Mouse (Mus musculus): ENCODE data around the gene Ddr2. TPM values are rescaled to one million over a fixed set of nuclear protein-coding genes. Genes with fewer than 3 reads are reported as not detected.

Ddr2 gene
- polyA plus RNA-seq, 1 experiment from 2014 or later: 7.9 TPM

- Histone ChIP-seq H3K4me1 (ENCODE audit: control insufficient read depth, insufficient read depth, low read length) (no peaks in the 10 kb centered on the region), H3K4me3 (ENCODE audit: low read depth, low read length) (no peak overlapping the region), H3K27ac (ENCODE audit: low read length) (no peak overlapping the region), H3K4me2 (ENCODE audit: low read length) (no peak overlapping the region), H3K36me3 (ENCODE audit: control insufficient read depth, insufficient read depth, low read length) (no peaks in the 10 kb centered on the region), H3K9me3 (replicated peaks; ENCODE audit: control insufficient read depth, low read length, poor library complexity, severe bottlenecking) (no peaks in the 10 kb centered on the region), H3K27me3 (ENCODE audit: control insufficient read depth, insufficient read depth, low read depth, low read length) (no peaks in the 10 kb centered on the region), H3K9ac (ENCODE audit: low read depth, low read length) (no peak overlapping the region)
- 58% methylated on average over 6 of the region's 6 CpGs for WGBS
- no peak for ATAC-seq
Measured at GRCm38 (mm10) chr1:170056214-170056613, 54.3 kb downstream of the Ddr2 start.

GRCm38 (mm10) chr1:170052469-170053065 is 58.0 kb downstream of the Ddr2 start:
- ATAC-seq: no peak

GRCm38 (mm10) chr1:170051631-170052177 is 58.9 kb downstream of the Ddr2 start:
- ATAC-seq: no peak
- Histone ChIP-seq H3K4me3 (ENCODE audit: low read depth, low read length) (no peak overlapping the region), H3K9me3 (replicated peaks; ENCODE audit: control insufficient read depth, low read length, poor library complexity, severe bottlenecking) (no peaks in the 10 kb centered on the region), H3K9ac (ENCODE audit: low read depth, low read length) (no peak overlapping the region), H3K36me3 (ENCODE audit: control insufficient read depth, insufficient read depth, low read length) (no peaks in the 10 kb centered on the region), H3K27ac (ENCODE audit: low read length) (no peak overlapping the region), H3K4me2 (ENCODE audit: low read length) (no peak overlapping the region), H3K4me1 (ENCODE audit: control insufficient read depth, insufficient read depth, low read length) (no peaks in the 10 kb centered on the region), H3K27me3 (ENCODE audit: control insufficient read depth, insufficient read depth, low read depth, low read length) (no peaks in the 10 kb centered on the region)
- 42% methylated on average over 5 of the region's 5 CpGs for WGBS

More at GRCm38 (mm10) chr1:170052469-170053065, 58.0 kb downstream of the Ddr2 start:
- WGBS: 83% methylated on average over 1 of the region's 1 CpGs
- no peaks in the 10 kb centered on the region for H3K27me3 ChIP-seq (ENCODE audit: control insufficient read depth, insufficient read depth, low read depth, low read length)
- no peak overlapping the region for H3K9ac ChIP-seq (ENCODE audit: low read depth, low read length)
- no peaks in the 10 kb centered on the region for H3K36me3 ChIP-seq (ENCODE audit: control insufficient read depth, insufficient read depth, low read length)
- no peak overlapping the region for H3K4me2 ChIP-seq (ENCODE audit: low read length)
- no peaks in the 10 kb centered on the region for H3K4me1 ChIP-seq (ENCODE audit: control insufficient read depth, insufficient read depth, low read length)
- no peak overlapping the region for H3K4me3 ChIP-seq (ENCODE audit: low read depth, low read length)
- no peak overlapping the region for H3K27ac ChIP-seq (ENCODE audit: low read length)
- no peaks in the 10 kb centered on the region for H3K9me3 ChIP-seq (replicated peaks; ENCODE audit: control insufficient read depth, low read length, poor library complexity, severe bottlenecking)

GRCm38 (mm10) chr1:170048434-170048833 is 62.1 kb downstream of the Ddr2 start:
- H3K9me3 ChIP-seq (replicated peaks; ENCODE audit: control insufficient read depth, low read length, poor library complexity, severe bottlenecking): no peaks in the 10 kb centered on the region
- no peak overlapping the region for H3K4me3 ChIP-seq (ENCODE audit: low read depth, low read length)
- no peak for ATAC-seq
- WGBS: 80% methylated on average over 4 of the region's 4 CpGs
- no peaks in the 10 kb centered on the region for H3K27me3 ChIP-seq (ENCODE audit: control insufficient read depth, insufficient read depth, low read depth, low read length)
- H3K36me3 ChIP-seq (ENCODE audit: control insufficient read depth, insufficient read depth, low read length): no peaks in the 10 kb centered on the region
- no peak overlapping the region for H3K27ac ChIP-seq (ENCODE audit: low read length)
- no peak overlapping the region for H3K9ac ChIP-seq (ENCODE audit: low read depth, low read length)
- H3K4me2 ChIP-seq (ENCODE audit: low read length): no peak overlapping the region
- H3K4me1 ChIP-seq (ENCODE audit: control insufficient read depth, insufficient read depth, low read length): no peaks in the 10 kb centered on the region

GRCm38 (mm10) chr1:170044726-170045471 is 65.7 kb downstream of the Ddr2 start:
- H3K4me3 ChIP-seq (ENCODE audit: low read depth, low read length): no peak overlapping the region
- no peaks in the 10 kb centered on the region for H3K9me3 ChIP-seq (replicated peaks; ENCODE audit: control insufficient read depth, low read length, poor library complexity, severe bottlenecking)
- no peak overlapping the region for H3K4me2 ChIP-seq (ENCODE audit: low read length)
- no peaks in the 10 kb centered on the region for H3K4me1 ChIP-seq (ENCODE audit: control insufficient read depth, insufficient read depth, low read length)
- no peak for ATAC-seq
- H3K36me3 ChIP-seq (ENCODE audit: control insufficient read depth, insufficient read depth, low read length): no peaks in the 10 kb centered on the region
- H3K9ac ChIP-seq (ENCODE audit: low read depth, low read length): no peak overlapping the region
- H3K27me3 ChIP-seq (ENCODE audit: control insufficient read depth, insufficient read depth, low read depth, low read length): no peaks in the 10 kb centered on the region
- WGBS: 71% methylated on average over 9 of the region's 9 CpGs
- H3K27ac ChIP-seq (ENCODE audit: low read length): no peak overlapping the region

- H3K9me3 ChIP-seq (replicated peaks; ENCODE audit: control insufficient read depth, low read length, poor library complexity, severe bottlenecking): no peaks in the 10 kb centered on the region
- H3K4me3 ChIP-seq (ENCODE audit: low read depth, low read length): no peak overlapping the region
- no peak for ATAC-seq
- H3K27me3 ChIP-seq (ENCODE audit: control insufficient read depth, insufficient read depth, low read depth, low read length): no peaks in the 10 kb centered on the region
- H3K4me2 ChIP-seq (ENCODE audit: low read length): no peak overlapping the region
- no peaks in the 10 kb centered on the region for H3K36me3 ChIP-seq (ENCODE audit: control insufficient read depth, insufficient read depth, low read length)
- no peak overlapping the region for H3K9ac ChIP-seq (ENCODE audit: low read depth, low read length)
- H3K4me1 ChIP-seq (ENCODE audit: control insufficient read depth, insufficient read depth, low read length): no peaks in the 10 kb centered on the region
- no peak overlapping the region for H3K27ac ChIP-seq (ENCODE audit: low read length)
Measured at GRCm38 (mm10) chr1:170043753-170044152, 66.8 kb downstream of the Ddr2 start.

- Histone ChIP-seq H3K4me2 (ENCODE audit: low read length) (no peak overlapping the region), H3K9ac (ENCODE audit: low read depth, low read length) (no peak overlapping the region), H3K36me3 (ENCODE audit: control insufficient read depth, insufficient read depth, low read length) (no peaks in the 10 kb centered on the region), H3K9me3 (replicated peaks; ENCODE audit: control insufficient read depth, low read length, poor library complexity, severe bottlenecking) (no peaks in the 10 kb centered on the region), H3K4me3 (ENCODE audit: low read depth, low read length) (no peak overlapping the region), H3K27me3 (ENCODE audit: control insufficient read depth, insufficient read depth, low read depth, low read length) (no peaks in the 10 kb centered on the region), H3K4me1 (ENCODE audit: control insufficient read depth, insufficient read depth, low read length) (no peaks in the 10 kb centered on the region), H3K27ac (ENCODE audit: low read length) (no peak overlapping the region)
- no peak for ATAC-seq
- WGBS: 94% methylated on average over 5 of the region's 5 CpGs
Measured at GRCm38 (mm10) chr1:170042996-170043395, 67.6 kb downstream of the Ddr2 start.

- ATAC-seq: no peak
- WGBS: 72% methylated on average over 4 of the region's 4 CpGs
Measured at GRCm38 (mm10) chr1:170039402-170039801, 71.2 kb downstream of the Ddr2 start.

GRCm38 (mm10) chr1:170035575-170035974 is 75.0 kb downstream of the Ddr2 start:
- H3K27ac ChIP-seq (ENCODE audit: low read length): no peak overlapping the region
- no peaks in the 10 kb centered on the region for H3K36me3 ChIP-seq (ENCODE audit: control insufficient read depth, insufficient read depth, low read length)
- no peak overlapping the region for H3K4me2 ChIP-seq (ENCODE audit: low read length)
- H3K9ac ChIP-seq (ENCODE audit: low read depth, low read length): no peak overlapping the region
- H3K27me3 ChIP-seq (ENCODE audit: control insufficient read depth, insufficient read depth, low read depth, low read length): no peaks in the 10 kb centered on the region
- no peak overlapping the region for H3K4me3 ChIP-seq (ENCODE audit: low read depth, low read length)
- 90% methylated on average over 3 of the region's 3 CpGs for WGBS
- no peak for ATAC-seq
- no peaks in the 10 kb centered on the region for H3K9me3 ChIP-seq (replicated peaks; ENCODE audit: control insufficient read depth, low read length, poor library complexity, severe bottlenecking)
- H3K4me1 ChIP-seq (ENCODE audit: control insufficient read depth, insufficient read depth, low read length): no peaks in the 10 kb centered on the region

More at GRCm38 (mm10) chr1:170039402-170039801, 71.2 kb downstream of the Ddr2 start:
- Histone ChIP-seq H3K4me2 (ENCODE audit: low read length) (no peak overlapping the region), H3K27me3 (ENCODE audit: control insufficient read depth, insufficient read depth, low read depth, low read length) (no peaks in the 10 kb centered on the region), H3K27ac (ENCODE audit: low read length) (no peak overlapping the region), H3K36me3 (ENCODE audit: control insufficient read depth, insufficient read depth, low read length) (no peaks in the 10 kb centered on the region), H3K9ac (ENCODE audit: low read depth, low read length) (no peak overlapping the region), H3K4me1 (ENCODE audit: control insufficient read depth, insufficient read depth, low read length) (no peaks in the 10 kb centered on the region), H3K4me3 (ENCODE audit: low read depth, low read length) (no peak overlapping the region), H3K9me3 (replicated peaks; ENCODE audit: control insufficient read depth, low read length, poor library complexity, severe bottlenecking) (no peaks in the 10 kb centered on the region)

Data from midbrain, embryonic 16.5 days (tissue).